Mouse (Mus musculus) kidney, embryonic 14.5 days (tissue): Measurements from ENCODE around the gene Prr15. TPM values are rescaled to one million over a fixed set of nuclear protein-coding genes. Genes with fewer than 3 reads are reported as not detected.

Source experiments
- ATAC-seq: fragments of 200-750 bp; cut with Nextera tagmentation; 2 replicates; pipeline ENCODE4 v1.8.0; 2017; ENCODE audit warnings: moderate number of reproducible peaks, mild to moderate bottlenecking, moderate TSS enrichment, moderate library complexity; ENCODE audit not compliant: low FRiP score, low TSS enrichment
- H3K27ac ChIP-seq: fragments of 300-500 bp; sonication (generic); 2 replicates; pipeline ENCODE4 v1.5.1; 2014; ENCODE audit warnings: low read depth, mild to moderate bottlenecking, low read length, moderate library complexity, mixed read lengths
- H3K27me3 ChIP-seq: fragments of 300-500 bp; sonication (generic); 2 replicates; pipeline ENCODE4 v1.6.1; 2014; ENCODE audit warnings: mild to moderate bottlenecking, low read length; ENCODE audit not compliant: control insufficient read depth, insufficient read depth
- H3K36me3 ChIP-seq: fragments of 300-500 bp; sonication (generic); 2 replicates; pipeline ENCODE4 v1.6.1; 2014; ENCODE audit warnings: low read length, mixed read lengths; ENCODE audit not compliant: control insufficient read depth, insufficient read depth
- H3K4me1 ChIP-seq: fragments of 300-500 bp; sonication (generic); 2 replicates; pipeline ENCODE4 v1.6.1; 2014; ENCODE audit warnings: low read length, mixed read lengths; ENCODE audit not compliant: control insufficient read depth, insufficient read depth
- H3K4me2 ChIP-seq: fragments of 300-500 bp; sonication (generic); replicated peaks from 2 replicates; pipeline ENCODE4 v1.6.1; 2014; ENCODE audit warnings: low read depth, mild to moderate bottlenecking, low read length
- H3K4me3 ChIP-seq: fragments of 300-500 bp; sonication (generic); 2 replicates; pipeline ENCODE4 v1.5.1; 2014; ENCODE audit warnings: mild to moderate bottlenecking, low read length
- H3K9ac ChIP-seq: fragments of 300-500 bp; sonication (generic); 2 replicates; pipeline ENCODE4 v1.6.1; 2014; ENCODE audit warnings: low read depth, mild to moderate bottlenecking, low read length, moderate library complexity
- H3K9me3 ChIP-seq: fragments of 300-500 bp; sonication (generic); 2 replicates; pipeline ENCODE4 v1.6.1; 2016; ENCODE audit warnings: low read length; ENCODE audit not compliant: control insufficient read depth
- WGBS: fragments of 180-500 bp; shearing (Covaris S2); extraction: QIAGEN DNeasy Blood & Tissue Kit; methylation state at CpG from one replicate; pipeline ENCODE4 v1.1.7; 2014; 5-methylcytosine and 5-hydroxymethylcytosine counted together
- polyA plus RNA-seq: library from polyadenylated mRNA; unstranded; fragments of >200 nt; fragmentation: Nextera tagmentation; extraction: Ambion mirVana; gene quantifications from 2 replicates; pipeline ENCODE4 v1.2.1, GENCODE M21; 2014

The Prr15 gene
- polyA plus RNA-seq, 1 experiment from 2014 or later: 6.4 TPM

DNA sequence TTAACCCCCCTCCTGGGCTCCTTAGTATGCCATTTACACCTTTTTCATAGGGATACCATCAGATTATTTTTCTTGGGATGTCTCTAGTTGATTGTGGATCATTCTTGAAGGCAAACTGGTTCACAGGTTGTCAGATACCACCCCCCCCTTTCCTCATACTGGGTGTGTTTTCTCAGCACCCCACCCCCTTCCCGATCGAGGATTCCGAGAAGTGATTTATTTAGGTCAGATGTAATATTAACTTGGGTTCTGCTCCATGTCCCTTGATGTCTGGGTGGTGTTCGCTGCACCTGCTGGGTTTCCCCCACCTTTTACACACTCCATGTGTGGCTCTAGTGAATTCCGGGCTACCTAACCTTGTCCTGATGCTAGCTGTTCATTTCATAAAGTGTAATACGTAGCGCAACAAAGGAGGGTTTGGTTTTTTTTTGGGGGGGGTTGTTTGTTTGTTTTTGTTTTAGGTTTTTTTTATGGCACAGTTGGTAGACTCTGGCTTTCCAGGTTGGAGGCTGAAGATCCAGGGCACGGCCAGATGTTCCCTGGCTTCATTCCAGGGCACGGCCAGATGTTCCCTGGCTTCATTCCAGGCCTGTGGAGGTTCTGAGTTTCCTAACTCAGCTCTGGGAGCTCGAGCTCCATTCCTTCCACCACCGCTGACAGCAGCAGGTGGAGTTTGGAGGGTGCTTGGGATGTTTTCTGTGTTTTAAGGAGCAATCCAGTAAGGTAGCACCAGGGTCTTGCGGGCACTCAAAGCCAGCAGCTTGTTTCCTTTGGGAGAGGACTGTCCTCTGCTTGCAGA, 37.1 kb downstream of the Prr15 start:
- H3K4me3 ChIP-seq: no peak overlapping the region
- no peaks in the 10 kb centered on the region for H3K9me3 ChIP-seq
- H3K4me1 ChIP-seq: 0 out of 2 replicates have a peak, but pooled peaks cover 2% of the 10 kb centered on the region
- no peak overlapping the region for H3K4me2 ChIP-seq
- no peaks in the 10 kb centered on the region for H3K36me3 ChIP-seq
- ATAC-seq: no peak
- no peaks in the 10 kb centered on the region for H3K27me3 ChIP-seq
- 66% methylated on average over 12 of the region's 12 CpGs for WGBS
- H3K9ac ChIP-seq: no peak overlapping the region
- H3K27ac ChIP-seq: no peak overlapping the region

DNA sequence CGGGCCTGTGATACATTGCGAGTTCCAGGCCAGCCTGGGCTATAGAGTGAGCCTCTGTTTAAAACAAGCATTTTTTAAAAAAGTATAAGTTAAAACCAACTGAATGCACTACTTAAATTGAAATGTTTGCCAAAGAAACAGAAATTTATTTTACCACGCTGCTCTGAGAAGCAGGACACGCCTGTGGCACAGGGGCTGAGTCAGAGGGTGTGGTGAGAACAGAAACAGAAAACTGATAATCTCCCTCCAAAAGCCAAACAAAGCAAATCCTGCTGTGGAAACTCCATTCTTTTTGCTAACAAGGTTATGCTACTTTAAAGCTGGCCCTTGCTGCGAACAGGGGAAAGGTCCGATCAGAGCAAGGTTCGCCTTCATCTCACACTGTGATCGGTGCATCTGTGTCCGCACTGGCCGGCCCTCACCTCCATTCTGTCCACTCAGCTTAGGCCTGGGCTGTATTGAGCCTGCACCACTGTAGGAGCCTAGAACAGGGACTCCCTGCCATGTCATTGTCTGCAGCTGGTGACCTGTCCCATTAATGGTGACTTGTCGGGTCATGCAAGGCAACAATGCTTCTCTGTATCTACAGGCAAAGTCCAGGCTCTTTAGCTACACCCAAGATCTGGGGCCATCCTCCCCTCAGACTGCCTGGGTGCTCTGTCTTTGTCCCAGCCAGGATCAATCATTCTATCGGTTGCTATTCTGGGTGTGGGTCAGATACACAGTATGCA, 38.9 kb downstream of the Prr15 start:
- WGBS: 93% methylated on average over 12 of the region's 12 CpGs
- H3K9ac ChIP-seq: no peak overlapping the region
- ATAC-seq: no peak
- H3K27me3 ChIP-seq: no peaks in the 10 kb centered on the region
- H3K9me3 ChIP-seq: no peaks in the 10 kb centered on the region
- 0 out of 2 replicates have a peak, but pooled peaks cover 3% of the 10 kb centered on the region for H3K4me1 ChIP-seq
- no peak overlapping the region for H3K27ac ChIP-seq
- no peaks in the 10 kb centered on the region for H3K36me3 ChIP-seq
- no peak overlapping the region for H3K4me2 ChIP-seq
- H3K4me3 ChIP-seq: no peak overlapping the region

DNA sequence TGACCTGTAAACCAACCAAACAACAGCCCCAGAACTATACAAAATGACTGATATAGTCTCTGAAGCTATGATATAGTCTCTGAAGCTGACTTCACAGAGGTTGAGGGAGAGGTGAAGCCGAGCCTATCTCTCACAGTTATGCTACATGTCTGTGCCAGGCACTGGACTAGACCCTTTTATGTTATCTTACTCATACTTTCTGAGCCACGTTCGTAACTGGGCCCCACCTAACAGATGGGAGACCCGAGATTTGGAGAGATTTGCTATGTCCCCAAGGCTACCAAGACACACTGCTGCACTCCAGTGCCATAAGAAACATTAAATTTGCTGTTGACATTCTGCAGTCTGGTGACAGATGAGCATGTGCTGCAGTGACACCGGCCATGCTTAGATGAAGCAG, 41.0 kb downstream of the Prr15 start:
- Histone ChIP-seq H3K27me3 (no peaks in the 10 kb centered on the region), H3K4me2 (no peak overlapping the region), H3K9ac (no peak overlapping the region), H3K36me3 (no peaks in the 10 kb centered on the region), H3K4me3 (no peak overlapping the region), H3K4me1 (0 out of 2 replicates have a peak, but pooled peaks cover 3% of the 10 kb centered on the region), H3K27ac (no peak overlapping the region), H3K9me3 (no peaks in the 10 kb centered on the region)
- 77% methylated on average over 5 of the region's 5 CpGs for WGBS
- ATAC-seq: no peak

DNA sequence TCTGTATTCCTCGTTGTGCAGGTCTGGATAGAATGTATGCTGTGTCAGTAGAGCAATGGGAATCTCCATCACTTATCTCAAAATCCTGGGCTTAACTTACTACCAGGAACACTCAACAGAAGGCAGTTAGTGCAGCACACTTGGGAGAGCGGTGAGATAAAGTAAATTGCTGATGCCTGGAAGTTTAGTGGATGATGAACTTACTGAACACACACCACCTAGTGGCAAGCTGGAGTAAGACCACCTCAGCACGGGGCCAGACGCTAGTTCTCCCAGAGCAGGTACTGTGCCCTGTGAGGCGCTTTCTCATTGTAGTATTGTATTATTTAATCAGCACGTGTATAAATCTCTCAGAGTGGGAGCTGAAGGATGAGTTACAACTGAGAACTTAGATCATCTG, 42.4 kb downstream of the Prr15 start:
- no peaks in the 10 kb centered on the region for H3K36me3 ChIP-seq
- no peak overlapping the region for H3K4me3 ChIP-seq
- 11% methylated on average over 6 of the region's 6 CpGs for WGBS

DNA sequence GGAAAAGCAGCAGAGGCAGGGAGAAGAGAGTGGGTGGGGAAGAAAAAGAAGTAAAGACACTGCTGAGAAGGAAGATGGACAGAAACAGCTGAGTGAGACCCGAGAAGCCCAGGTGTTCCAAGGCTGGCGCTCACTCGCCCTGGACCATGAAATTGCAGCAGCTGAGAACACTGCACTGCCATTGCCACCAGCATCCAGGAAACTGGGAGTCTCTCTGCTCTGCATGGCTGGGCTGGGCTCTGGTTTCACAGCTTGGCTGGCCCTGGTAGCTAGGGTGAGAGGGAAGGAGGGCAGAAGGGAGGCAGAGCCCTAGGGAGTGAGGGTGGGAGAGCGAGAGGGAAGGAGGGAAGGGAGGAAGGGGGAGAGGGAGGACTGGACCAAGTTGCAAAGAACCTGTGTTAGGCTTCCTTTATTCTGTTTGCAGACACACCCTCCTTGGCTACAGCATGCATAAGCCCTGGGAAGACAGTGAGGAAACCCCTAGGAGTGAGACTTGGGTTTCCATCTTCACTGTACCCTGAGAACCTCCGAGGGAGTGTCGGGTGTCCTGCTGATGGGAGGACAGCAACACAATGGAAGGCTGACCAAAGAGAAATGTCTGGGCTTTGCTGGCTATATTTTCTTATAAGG, 44.4 kb downstream of the Prr15 start:
- no peaks in the 10 kb centered on the region for H3K9me3 ChIP-seq

More for the DNA sequence above, 42.4 kb downstream of the Prr15 start:
- 0 out of 2 replicates have a peak, but pooled peaks have one; percentile 17 for ATAC-seq
- Histone ChIP-seq H3K27me3 (no peaks in the 10 kb centered on the region), H3K27ac (no peak overlapping the region), H3K9ac (no peak overlapping the region), H3K4me1 (0 out of 2 replicates have a peak, but pooled peaks cover 3% of the 10 kb centered on the region), H3K9me3 (no peaks in the 10 kb centered on the region), H3K4me2 (no peak overlapping the region)

DNA sequence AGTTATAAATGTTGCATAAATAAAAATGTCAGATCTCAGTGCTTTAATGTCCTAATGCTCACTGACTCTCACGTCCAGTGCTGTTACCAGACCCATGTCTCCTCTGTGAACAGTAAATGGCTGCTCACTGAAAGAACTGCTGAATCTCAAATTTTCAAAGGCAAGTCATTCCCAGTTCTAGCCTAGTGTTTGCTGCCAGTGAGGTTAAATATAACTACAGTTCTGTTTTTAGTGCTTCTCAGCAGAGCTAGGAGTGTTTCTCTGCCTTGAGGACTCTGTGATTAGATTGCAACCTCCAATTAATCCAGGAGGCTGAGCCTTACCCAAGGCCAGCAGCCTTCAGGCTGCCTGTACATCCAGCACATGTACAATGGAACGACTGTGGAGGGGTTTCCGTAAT, 46.2 kb downstream of the Prr15 start:
- H3K9ac ChIP-seq: no peak overlapping the region
- H3K4me1 ChIP-seq: 0 out of 2 replicates have a peak, but pooled peaks cover 3% of the 10 kb centered on the region
- no peaks in the 10 kb centered on the region for H3K9me3 ChIP-seq
- no peak overlapping the region for H3K4me2 ChIP-seq
- no peak overlapping the region for H3K27ac ChIP-seq
- no peak for ATAC-seq
- H3K36me3 ChIP-seq: no peaks in the 10 kb centered on the region
- no peaks in the 10 kb centered on the region for H3K27me3 ChIP-seq
- H3K4me3 ChIP-seq: no peak overlapping the region
- WGBS: 83% methylated on average over 3 of the region's 3 CpGs

More for the DNA sequence above, 44.4 kb downstream of the Prr15 start:
- WGBS: 27% methylated on average over 6 of the region's 6 CpGs
- no peak overlapping the region for H3K4me3 ChIP-seq
- no peak overlapping the region for H3K4me2 ChIP-seq
- H3K27ac ChIP-seq: peak overlapping the region; percentile 51; the same call in 1 of the 2 replicates
- H3K4me1 ChIP-seq: 0 out of 2 replicates have a peak, but pooled peaks cover 3% of the 10 kb centered on the region
- peak; percentile 95 for ATAC-seq
- no peaks in the 10 kb centered on the region for H3K27me3 ChIP-seq
- H3K9ac ChIP-seq: no peak overlapping the region
- H3K36me3 ChIP-seq: no peaks in the 10 kb centered on the region

DNA sequence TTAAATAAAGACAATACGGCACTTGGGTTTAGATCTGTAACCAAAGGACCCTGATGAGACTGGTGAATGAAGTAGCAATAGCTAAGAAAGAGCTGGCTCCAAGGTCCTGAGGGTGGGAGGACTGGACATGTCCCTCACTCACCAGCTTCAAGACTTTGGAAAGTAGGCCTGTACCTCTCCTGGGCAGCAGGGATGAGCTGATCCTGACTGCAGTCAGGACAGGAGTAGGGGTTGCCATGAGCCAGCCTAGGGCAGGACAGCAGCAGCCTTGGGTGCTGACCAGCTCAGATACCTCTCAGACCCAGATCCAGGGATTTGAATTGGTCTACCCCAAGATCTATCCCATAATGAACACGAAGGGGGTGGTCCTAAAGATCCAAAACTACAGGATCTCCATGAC, 53.7 kb downstream of the Prr15 start:
- 75% methylated on average over 2 of the region's 2 CpGs for WGBS
- H3K27me3 ChIP-seq: no peaks in the 10 kb centered on the region
- H3K36me3 ChIP-seq: no peaks in the 10 kb centered on the region
- no peaks in the 10 kb centered on the region for H3K9me3 ChIP-seq
- ATAC-seq: no peak
- no peaks in the 10 kb centered on the region for H3K4me1 ChIP-seq
- no peak overlapping the region for H3K27ac ChIP-seq
- no peak overlapping the region for H3K9ac ChIP-seq
- no peak overlapping the region for H3K4me3 ChIP-seq
- no peak overlapping the region for H3K4me2 ChIP-seq
